Mouse (Mus musculus) forebrain, embryonic 14.5 days (tissue): Measurements from ENCODE around the gene Tcte3. TPM values are rescaled to one million over a fixed set of nuclear protein-coding genes. Genes with fewer than 3 reads are reported as not detected.
"Not testable (repeated sequence)": the region's sequence is repeated elsewhere in the genome, so short reads cannot be mapped to it uniquely, and the experiment has no call there.

Experiments
- ATAC-seq: fragments of 200-750 bp; cut with Nextera tagmentation; 2 replicates; pipeline ENCODE4 v1.8.0; 2017; ENCODE audit warnings: mild to moderate bottlenecking, moderate library complexity
- DNase-seq: peaks from one replicate; pipeline ENCODE4 v3.0.0-alpha.2; 2015; ENCODE audit warnings: low spot score
- H3K27ac ChIP-seq: fragments of 300-500 bp; sonication (generic); 2 replicates; pipeline ENCODE4 v1.5.1; 2014; ENCODE audit warnings: low read depth, mild to moderate bottlenecking, control low read depth, low read length, moderate library complexity
- H3K27me3 ChIP-seq: fragments of 300-500 bp; sonication (generic); replicated peaks from 2 replicates; pipeline ENCODE4 v1.6.1; 2014; ENCODE audit warnings: low read length, control low read depth, mixed read lengths; ENCODE audit not compliant: control insufficient read depth, insufficient read depth
- H3K36me3 ChIP-seq: fragments of 300-500 bp; sonication (generic); 2 replicates; pipeline ENCODE4 v1.6.1; 2014; ENCODE audit warnings: low read length, control low read depth; ENCODE audit not compliant: control insufficient read depth, insufficient read depth
- H3K4me1 ChIP-seq: fragments of 300-500 bp; sonication (generic); 2 replicates; pipeline ENCODE4 v1.6.1; 2014; ENCODE audit warnings: antibody characterized with exemption, low read length, control low read depth; ENCODE audit not compliant: control insufficient read depth, insufficient read depth
- H3K4me2 ChIP-seq: fragments of 300-500 bp; sonication (generic); 2 replicates; pipeline ENCODE4 v1.6.1; 2014; ENCODE audit warnings: mild to moderate bottlenecking, control low read depth, low read length
- H3K4me3 ChIP-seq: fragments of 300-500 bp; sonication (generic); 2 replicates; pipeline ENCODE4 v1.5.1; 2014; ENCODE audit warnings: low read depth, low read length, control low read depth
- H3K9ac ChIP-seq: fragments of 300-500 bp; sonication (generic); 2 replicates; pipeline ENCODE4 v1.6.1; 2014; ENCODE audit warnings: mild to moderate bottlenecking, low read length, control low read depth, moderate library complexity
- H3K9me3 ChIP-seq: fragments of 300-500 bp; sonication (generic); replicated peaks from 2 replicates; pipeline ENCODE4 v1.6.1; 2016; ENCODE audit warnings: low read length, control low read depth, mixed read lengths; ENCODE audit not compliant: control insufficient read depth
- WGBS: fragments of 180-500 bp; shearing (Covaris S2); extraction: QIAGEN DNeasy Blood & Tissue Kit; methylation state at CpG from one replicate; pipeline ENCODE4 v1.1.7; 2014; 5-methylcytosine and 5-hydroxymethylcytosine counted together
- polyA plus RNA-seq: library from polyadenylated mRNA; unstranded; fragments of >200 nt; fragmentation: Nextera tagmentation; extraction: Ambion mirVana; gene quantifications from 2 replicates; pipeline ENCODE4 v1.2.1, GENCODE M21; 2014

Gene Tcte3
- polyA plus RNA-seq, 1 experiment from 2014 or later: 0.65 TPM

- not testable (repeated sequence) for DNase-seq, H3K4me3 ChIP-seq, H3K9me3 ChIP-seq, H3K9ac ChIP-seq, H3K4me1 ChIP-seq, H3K27me3 ChIP-seq, H3K4me2 ChIP-seq, H3K36me3 ChIP-seq, H3K27ac ChIP-seq
- no CpG with 5 or more reads among the region's 60 CpGs for WGBS
- ATAC-seq: peak; percentile 99
Measured at GRCm38 (mm10) chr17:14978362-14979038, 62.8 kb downstream of the Tcte3 start, which contains the start of the genes 9030025P20Rik and Gm3417. Gene 9030025P20Rik (plus strand): TSS chr17:14978468. Gene Gm3417 (minus strand): TSS chr17:14978790.

- H3K9ac ChIP-seq, H3K4me1 ChIP-seq, H3K9me3 ChIP-seq, H3K27me3 ChIP-seq, H3K4me2 ChIP-seq, H3K4me3 ChIP-seq, H3K27ac ChIP-seq, DNase-seq, H3K36me3 ChIP-seq: not testable (repeated sequence)
- under 1% methylated on average over 4 of the region's 7 CpGs for WGBS
- ATAC-seq: peak; percentile 6; the same call in 1 of the 2 replicates
Measured at GRCm38 (mm10) chr17:14977718-14978361, 63.4 kb downstream of the Tcte3 start.

Other genes with a start within 250 kb of the Tcte3 start
- gene Wdr27, start 98.3 kb downstream of the Tcte3 start, polyA plus RNA-seq: 5.8 and 8.7 TPM in 2 replicates
- gene 1600012H06Rik, start 98.3 kb downstream of the Tcte3 start, polyA plus RNA-seq: 29.3 and 33.3 TPM in 2 replicates
- gene Phf10, start 80.2 kb downstream of the Tcte3 start, polyA plus RNA-seq: 23.7 TPM in 2 replicates
- gene 9030025P20Rik, start 63.0 kb downstream of the Tcte3 start, polyA plus RNA-seq: 5.0 and 8.2 TPM in 2 replicates
- 0.62 and 0.78 TPM in 2 replicates for gene Gm3417, start 62.7 kb downstream of the Tcte3 start, polyA plus RNA-seq
- gene Gm3435, start 31.3 kb downstream of the Tcte3 start, polyA plus RNA-seq: 6.7 and 7.0 TPM in 2 replicates
- gene Ermard, start 280 bp downstream of the Tcte3 start, polyA plus RNA-seq: 54.7 and 67.5 TPM in 2 replicates
- 2.8 and 4.2 TPM in 2 replicates for gene Gm3448, start within 50 bp of the Tcte3 start, polyA plus RNA-seq